Mouse (Mus musculus) bone marrow, adult 2 months (tissue): ENCODE data around the gene Coro1c.
"Not testable (repeated sequence)": the region's sequence is repeated elsewhere in the genome, so short reads cannot be mapped to it uniquely, and the experiment has no call there.

Source experiments
- CTCF ChIP-seq: fragments of 200-500 bp; IDR thresholded peaks from 2 replicates; pipeline ENCODE4 v1.5.1; 2011; ENCODE audit warnings: low read length, control low read depth; ENCODE audit not compliant: control insufficient read depth, insufficient read depth
- POLR2A ChIP-seq: fragments of 200-500 bp; IDR thresholded peaks from 2 replicates; pipeline ENCODE4 v1.6.1; 2011; ENCODE audit warnings: low read depth, mild to moderate bottlenecking, control low read depth, low read length, borderline replicate concordance; ENCODE audit not compliant: control insufficient read depth

GRCm38 (mm10) chr5:113811824-113812420, 96.6 kb downstream of the Coro1c start:
- TF ChIP-seq CTCF, POLR2A: not testable (repeated sequence)
